Mouse (Mus musculus) B cell, adult 62 days (primary cell): ENCODE data around the gene Ghrh. TPM values are rescaled to one million over a fixed set of nuclear protein-coding genes. Genes with fewer than 3 reads are reported as not detected.

Experiments
- total RNA-seq: library from RNA; stranded (reverse); gene quantifications from 4 replicates; pipeline ENCODE4 v1.2.4, GENCODE M21; 2023

Gene Ghrh
- total RNA-seq: not detected in 4 replicates

DNA sequence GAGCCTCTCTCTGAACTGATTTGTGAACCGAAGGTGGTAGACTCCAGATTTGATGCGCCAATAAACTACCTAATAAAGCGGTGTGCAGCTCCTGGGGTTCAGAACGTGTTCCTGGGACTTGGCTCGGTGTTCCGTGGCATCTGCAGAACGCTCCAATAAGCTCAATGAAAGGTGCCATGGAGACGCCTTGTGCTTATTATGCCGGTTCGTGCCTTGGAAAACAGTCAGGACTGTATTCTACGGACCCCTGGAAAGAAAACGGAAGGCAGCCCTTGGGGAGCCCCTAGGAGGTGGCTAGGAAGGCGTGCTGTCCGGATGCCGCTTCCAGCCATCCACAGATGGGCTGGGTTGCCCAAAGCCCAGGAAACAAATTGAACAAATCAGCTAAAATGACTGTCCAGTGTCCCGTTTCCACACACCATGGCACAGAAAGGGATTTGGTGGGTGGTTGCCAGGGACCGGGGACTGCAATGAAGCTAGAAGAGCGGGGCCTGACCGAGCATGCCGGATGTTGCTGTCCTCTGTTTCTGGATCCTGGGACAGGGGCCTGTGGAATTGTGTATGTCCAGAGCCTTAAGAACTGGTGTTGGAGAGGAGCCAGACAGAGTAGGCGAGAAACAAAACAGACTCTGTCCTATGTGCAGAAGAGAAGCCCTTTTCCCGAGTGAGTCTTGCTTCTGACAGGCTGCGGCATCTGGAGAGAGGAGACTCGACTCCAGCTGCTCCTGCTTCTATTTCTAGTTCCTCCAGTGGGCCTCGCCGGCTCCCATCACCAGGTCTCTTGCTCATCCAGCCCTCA, at the start of gene Ghrh:
Ghrh (minus strand) TSS at position 146 of the 799 bp plus-strand sequence.

GRCm38 (mm10) chr2:157367184-157367893, 20.0 kb upstream of the Ghrh start, which contains the start of gene Manbal:
Gene Manbal (plus strand): TSS chr2:157367594.

Other genes starting within 250 kb of the Ghrh start
- gene Samhd1, start 212.2 kb downstream of the Ghrh start, total RNA-seq: 423 to 439 TPM (median 428 TPM) in 4 replicates
- gene Rbl1, start 143.0 kb downstream of the Ghrh start, total RNA-seq: 16.1 to 19.7 TPM (median 17.9 TPM) in 4 replicates
- 99.7 to 107 TPM (median 103 TPM) in 4 replicates for gene Rpn2, start 68.5 kb downstream of the Ghrh start, total RNA-seq
- 0.23 TPM in 1 of 4 replicates, not detected in the others for gene Mroh8, start 68.0 kb downstream of the Ghrh start, total RNA-seq
- 19.9 to 21.6 TPM (median 20.8 TPM) in 4 replicates for gene Manbal, start 20.1 kb upstream of the Ghrh start, total RNA-seq
- 1.4 to 2.3 TPM (median 2.1 TPM) in 4 replicates for gene Src, start 70.9 kb upstream of the Ghrh start, total RNA-seq
- not detected in 4 replicates for gene Nnat, start 212.6 kb upstream of the Ghrh start, total RNA-seq
- 31.4 to 40.0 TPM (median 34.9 TPM) in 4 replicates for gene Blcap, start 223.8 kb upstream of the Ghrh start, total RNA-seq